Mouse (Mus musculus) heart, embryonic 14.5 days (tissue): ENCODE results near the gene Zfp672. TPM values are rescaled to one million over a fixed set of nuclear protein-coding genes. Genes with fewer than 3 reads are reported as not detected.
"Not testable (repeated sequence)": the region's sequence is repeated elsewhere in the genome, so short reads cannot be mapped to it uniquely, and the experiment has no call there.

Experiments
- ATAC-seq: fragments of 200-750 bp; cut with Nextera tagmentation; 2 replicates; pipeline ENCODE4 v1.8.0; 2017; ENCODE audit warnings: low read depth, moderate TSS enrichment; ENCODE audit not compliant: insufficient number of reproducible peaks, insufficient read depth, low FRiP score
- H3K27ac ChIP-seq, 2 experiments: fragments of 200-500 bp in 1 of 2; fragments of 300-500 bp in 1 of 2; sonication (generic) in 1 of 2; replicated peaks in 1 of 2; 2 replicates each; pipeline ENCODE4 v1.5.1; 2012 to 2014; ENCODE audit warnings: low read depth in 2 of 2, low read length in 2 of 2, control low read depth in 1 of 2, mild to moderate bottlenecking in 1 of 2, mixed read lengths in 1 of 2; ENCODE audit not compliant: control insufficient read depth in 1 of 2, insufficient read depth in 1 of 2
- H3K27me3 ChIP-seq: fragments of 300-500 bp; sonication (generic); 2 replicates; pipeline ENCODE4 v1.6.1; 2014; ENCODE audit warnings: mild to moderate bottlenecking, low read length, control low read depth; ENCODE audit not compliant: control insufficient read depth, insufficient read depth
- H3K36me3 ChIP-seq: fragments of 300-500 bp; sonication (generic); 2 replicates; pipeline ENCODE4 v1.6.1; 2014; ENCODE audit warnings: mild to moderate bottlenecking, control low read depth, low read length, mixed read lengths; ENCODE audit not compliant: control insufficient read depth, insufficient read depth
- H3K4me1 ChIP-seq, 2 experiments: fragments of 200-500 bp in 1 of 2; fragments of 300-500 bp in 1 of 2; sonication (generic) in 1 of 2; 2 replicates each; pipeline ENCODE4 v1.6.1; 2012 to 2014; ENCODE audit warnings: low read length in 2 of 2, control low read depth in 1 of 2, mixed read lengths in 1 of 2; ENCODE audit not compliant: control insufficient read depth in 2 of 2, insufficient read depth in 2 of 2
- H3K4me2 ChIP-seq: fragments of 300-500 bp; sonication (generic); 2 replicates; pipeline ENCODE4 v1.6.1; 2014; ENCODE audit warnings: mild to moderate bottlenecking, low read length
- H3K4me3 ChIP-seq, 2 experiments: fragments of 200-500 bp in 1 of 2; fragments of 300-500 bp in 1 of 2; sonication (generic) in 1 of 2; 2 replicates each; pipeline ENCODE4 v1.5.1; 2012 to 2014; ENCODE audit warnings: low read length in 2 of 2, mild to moderate bottlenecking in 2 of 2, control low read depth in 1 of 2, low read depth in 1 of 2, moderate library complexity in 1 of 2; ENCODE audit not compliant: control insufficient read depth in 1 of 2, insufficient read depth in 1 of 2
- H3K9ac ChIP-seq: fragments of 300-500 bp; sonication (generic); 2 replicates; pipeline ENCODE4 v1.6.1; 2014; ENCODE audit warnings: mild to moderate bottlenecking, low read length
- H3K9me3 ChIP-seq: fragments of 300-500 bp; sonication (generic); 2 replicates; pipeline ENCODE4 v1.6.1; 2016; ENCODE audit warnings: low read length, control low read depth; ENCODE audit not compliant: control insufficient read depth
- WGBS: fragments of 180-500 bp; shearing (Covaris S2); extraction: QIAGEN DNeasy Blood & Tissue Kit; methylation state at CpG from one replicate; pipeline ENCODE4 v1.1.7; 2014; 5-methylcytosine and 5-hydroxymethylcytosine counted together
- polyA plus RNA-seq: library from polyadenylated mRNA; unstranded; fragments of >200 nt; fragmentation: Nextera tagmentation; extraction: Ambion mirVana; gene quantifications from 2 replicates; pipeline ENCODE4 v1.2.1, GENCODE M21; 2014

Gene Zfp672
- 33.9 and 38.4 TPM in 2 replicates for polyA plus RNA-seq

DNA sequence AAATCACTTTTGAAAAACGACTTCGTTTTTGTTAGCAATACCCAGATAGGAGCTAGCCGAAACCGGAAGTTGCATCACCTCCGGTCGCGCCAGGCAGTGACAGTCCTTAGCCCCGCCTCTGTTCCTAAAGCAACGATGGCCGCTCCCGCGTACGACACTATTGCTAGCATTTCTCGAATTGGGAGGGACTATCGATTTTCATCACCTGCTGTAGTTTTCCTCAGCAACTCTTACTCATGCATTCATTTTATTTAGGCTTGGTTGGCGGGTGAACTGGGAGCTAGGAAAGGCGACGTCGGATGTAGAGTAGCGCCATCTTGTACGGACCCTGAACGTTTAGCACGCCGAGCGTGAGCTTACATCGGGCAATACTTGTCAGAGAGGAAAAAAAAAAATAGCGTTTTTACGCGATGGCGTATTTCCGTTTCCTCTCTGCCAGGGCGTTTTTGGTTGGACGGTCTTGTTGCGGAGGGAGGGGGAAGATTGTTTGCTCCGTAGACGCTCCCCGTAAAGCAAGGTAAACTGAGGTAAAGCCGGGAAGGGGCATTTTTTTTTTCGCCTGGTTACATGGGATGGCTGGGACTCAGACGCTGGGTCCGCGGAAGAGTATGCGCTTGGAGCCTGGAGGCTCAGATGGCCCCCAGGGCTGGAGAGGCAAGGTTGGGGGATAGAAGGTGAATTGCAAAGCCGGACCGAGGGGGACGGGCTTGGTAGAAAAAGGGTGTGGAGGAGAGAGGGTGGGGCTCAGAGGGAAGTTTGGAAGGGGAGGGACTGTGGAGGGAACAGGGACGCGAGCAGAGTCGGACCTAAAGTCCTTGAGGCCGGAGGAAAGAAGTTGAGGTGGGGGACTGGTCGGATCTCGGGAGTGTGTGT is at the start of gene Zfp672, which contains the start of gene Sh3bp5l:
TSS of gene Zfp672 (minus strand) at position 64 of the 873 bp plus-strand sequence.
TSS of gene Sh3bp5l (plus strand) at position 449 of the 873 bp plus-strand sequence.
- H3K9me3 ChIP-seq: no peaks in the 10 kb centered on the region
- peak within 1 kb of the TSS; percentile 62 to 83 for H3K27ac ChIP-seq
- under 1% methylated on average over 52 of the region's 52 CpGs for WGBS
- no peaks in the 10 kb centered on the region for H3K27me3 ChIP-seq
- H3K9ac ChIP-seq: peak within 1 kb of the TSS; percentile 88
- peak; percentile 88 for ATAC-seq
- H3K4me3 ChIP-seq: peak within 1 kb of the TSS; percentile 69 to 95
- H3K4me2 ChIP-seq: peak within 1 kb of the TSS; percentile 85
- H3K4me1 ChIP-seq: peaks cover 11 to 25% of the 10 kb centered on the region in 2 experiments
- H3K36me3 ChIP-seq: peaks cover 32% of the 10 kb centered on the region

- no peaks in the 10 kb centered on the region for H3K27me3 ChIP-seq
- H3K4me3 ChIP-seq: no peak overlapping the region
- no peak for ATAC-seq
- H3K4me2 ChIP-seq: no peak overlapping the region
- no peak overlapping the region for H3K27ac ChIP-seq
- H3K9ac ChIP-seq: no peak overlapping the region
- H3K4me1 ChIP-seq: no peaks in the 10 kb centered on the region
- H3K9me3 ChIP-seq: no peaks in the 10 kb centered on the region
- no peaks in the 10 kb centered on the region for H3K36me3 ChIP-seq
- WGBS: 75% methylated on average over 1 of the region's 1 CpGs
These were observed 49.4 kb upstream of the Zfp672 start for GRCm38 (mm10) chr11:58379516-58379915.

DNA sequence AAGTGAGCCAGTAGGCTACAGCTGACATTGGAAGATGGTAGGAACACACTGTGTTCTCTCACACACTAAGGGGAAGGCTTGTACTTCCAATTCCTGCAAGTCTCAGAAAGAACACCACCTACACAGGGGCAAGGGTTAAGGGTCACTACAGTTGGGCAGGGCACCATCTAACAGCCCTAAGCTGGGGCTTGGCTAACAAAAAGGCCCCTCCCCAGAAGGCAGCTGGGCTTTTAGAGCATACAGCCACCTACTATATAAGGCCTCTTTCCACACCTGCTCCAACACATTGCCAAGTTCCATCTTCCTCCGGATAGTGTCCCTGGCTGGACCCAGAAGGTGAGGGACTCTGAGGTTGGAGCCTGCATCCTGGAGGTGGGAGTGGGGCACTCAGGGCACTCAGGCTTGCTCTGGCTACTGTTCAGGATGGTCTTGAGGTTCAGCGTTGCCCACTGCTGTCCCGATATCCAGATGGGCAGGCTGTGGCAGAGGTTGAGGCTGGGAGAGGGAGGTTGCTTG is 48.7 kb upstream of the Zfp672 start, which contains the start of gene Lypd8:
TSS of gene Lypd8 (plus strand) at position 281 of the 516 bp plus-strand sequence.
- no peak for ATAC-seq
- H3K36me3 ChIP-seq: no peaks in the 10 kb centered on the region
- no peaks in the 10 kb centered on the region for H3K4me1 ChIP-seq
- no peak within 1 kb of the TSS for H3K27ac ChIP-seq
- H3K4me3 ChIP-seq: no peak within 1 kb of the TSS
- H3K9me3 ChIP-seq: no peaks in the 10 kb centered on the region
- no peak within 1 kb of the TSS for H3K9ac ChIP-seq
- WGBS: 88% methylated on average over 3 of the region's 3 CpGs
- no peaks in the 10 kb centered on the region for H3K27me3 ChIP-seq
- no peak within 1 kb of the TSS for H3K4me2 ChIP-seq

DNA sequence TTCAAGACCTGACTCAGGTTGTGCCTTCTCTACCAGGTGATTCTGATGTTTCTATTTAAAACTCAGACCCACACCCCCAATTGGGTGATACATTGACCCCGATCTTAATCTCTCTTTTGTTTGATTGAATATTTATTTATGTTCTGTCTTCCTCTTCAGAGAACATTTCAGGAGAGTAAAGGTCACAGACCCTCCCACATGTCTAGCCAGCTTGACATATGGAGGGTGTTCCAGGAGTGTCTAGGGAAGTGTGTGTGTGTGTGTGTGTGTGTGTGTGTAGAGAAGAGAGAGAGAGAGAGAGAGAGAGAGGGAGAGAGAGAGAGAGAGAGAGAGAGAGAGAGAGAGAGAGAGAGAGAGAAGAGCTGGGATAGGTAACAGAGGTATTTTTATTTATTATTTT is 47.5 kb upstream of the Zfp672 start:
- Histone ChIP-seq H3K36me3 (no peaks in the 10 kb centered on the region), H3K4me3 (no peak overlapping the region), H3K9me3 (no peaks in the 10 kb centered on the region), H3K27ac (no peak overlapping the region), H3K27me3 (no peaks in the 10 kb centered on the region), H3K9ac (no peak overlapping the region), H3K4me1 (no peaks in the 10 kb centered on the region), H3K4me2 (no peak overlapping the region)
- no peak for ATAC-seq
- 65% methylated on average over 1 of the region's 1 CpGs for WGBS

GRCm38 (mm10) chr11:58377273-58377672 is 47.1 kb upstream of the Zfp672 start:
- no peak overlapping the region for H3K9ac ChIP-seq
- WGBS: 63% methylated on average over 2 of the region's 2 CpGs
- no peak overlapping the region for H3K4me2 ChIP-seq
- H3K36me3 ChIP-seq: no peaks in the 10 kb centered on the region
- no peaks in the 10 kb centered on the region for H3K9me3 ChIP-seq
- no peak overlapping the region for H3K4me3 ChIP-seq
- H3K27me3 ChIP-seq: no peaks in the 10 kb centered on the region
- H3K27ac ChIP-seq: no peak overlapping the region
- ATAC-seq: no peak
- no peaks in the 10 kb centered on the region for H3K4me1 ChIP-seq

- H3K4me1 ChIP-seq, H3K4me2 ChIP-seq, H3K9me3 ChIP-seq, H3K9ac ChIP-seq, H3K4me3 ChIP-seq, H3K27ac ChIP-seq, H3K27me3 ChIP-seq, H3K36me3 ChIP-seq, ATAC-seq: not testable (repeated sequence)
- WGBS: no CpG with 5 or more reads among the region's 6 CpGs
These were observed 36.1 kb upstream of the Zfp672 start for GRCm38 (mm10) chr11:58366191-58366590.

- no peak overlapping the region for H3K27ac ChIP-seq
- H3K4me1 ChIP-seq: no peaks in the 10 kb centered on the region
- no peak for ATAC-seq
- 65% methylated on average over 3 of the region's 3 CpGs for WGBS
- no peaks in the 10 kb centered on the region for H3K9me3 ChIP-seq
- H3K4me3 ChIP-seq: no peak overlapping the region
- no peak overlapping the region for H3K9ac ChIP-seq
- no peaks in the 10 kb centered on the region for H3K27me3 ChIP-seq
- no peak overlapping the region for H3K4me2 ChIP-seq
- no peaks in the 10 kb centered on the region for H3K36me3 ChIP-seq
These were observed 34.3 kb upstream of the Zfp672 start for GRCm38 (mm10) chr11:58364454-58364853.
